Mouse (Mus musculus) large intestine, adult 2 months (tissue): ENCODE measurements around the gene Cd55. TPM values are rescaled to one million over a fixed set of nuclear protein-coding genes. Genes with fewer than 3 reads are reported as not detected.
"Not testable (repeated sequence)": the region's sequence is repeated elsewhere in the genome, so short reads cannot be mapped to it uniquely, and the experiment has no call there.

ENCODE experiments used
- DNase-seq: peaks from one replicate; pipeline ENCODE4 v3.0.0-alpha.2; 2012; ENCODE audit warnings: low read depth, low spot score
- WGBS: fragments of 180-500 bp; shearing (Covaris S2); methylation state at CpG from one replicate; pipeline ENCODE4 v1.1.7; 2018; 5-methylcytosine and 5-hydroxymethylcytosine counted together
- polyA plus RNA-seq: library from polyadenylated mRNA; depleted of rRNA; stranded (reverse); fragments of >200 nt; gene quantifications from 2 replicates; pipeline ENCODE4 v1.2.3, GENCODE M21; 2012; rRNA removed

Gene Cd55
- polyA plus RNA-seq = 12.8 and 22.0 TPM in 2 replicates

GRCm38 (mm10) chr1:130462084-130462861 lies at the start of gene Cd55:
Cd55 (minus strand) TSS chr1:130462744.
- peak; percentile 48 for DNase-seq
- under 1% methylated on average over 45 of the region's 45 CpGs for WGBS

- 43% methylated on average over 3 of the region's 3 CpGs for WGBS
Measured at GRCm38 (mm10) chr1:130511823-130512370, 49.4 kb upstream of the Cd55 start.

GRCm38 (mm10) chr1:130508957-130509350 lies 46.4 kb upstream of the Cd55 start:
- no peak for DNase-seq
- 17% methylated on average over 2 of the region's 2 CpGs for WGBS

More at GRCm38 (mm10) chr1:130511823-130512370, 49.4 kb upstream of the Cd55 start:
- no peak for DNase-seq

- DNase-seq = no peak
- 82% methylated on average over 6 of the region's 6 CpGs for WGBS
Measured at GRCm38 (mm10) chr1:130508030-130508956, 45.7 kb upstream of the Cd55 start.

GRCm38 (mm10) chr1:130507408-130507807 lies 44.9 kb upstream of the Cd55 start:
- no peak for DNase-seq
- WGBS = 60% methylated on average over 2 of the region's 2 CpGs

- WGBS = 65% methylated on average over 2 of the region's 2 CpGs
- DNase-seq = no peak
Measured at GRCm38 (mm10) chr1:130499962-130500361, 37.4 kb upstream of the Cd55 start.

GRCm38 (mm10) chr1:130498331-130498730 lies 35.8 kb upstream of the Cd55 start:
- no peak for DNase-seq

- WGBS = 53% methylated on average over 10 of the region's 10 CpGs
- DNase-seq = no peak
Measured at GRCm38 (mm10) chr1:130486816-130487545, 24.4 kb upstream of the Cd55 start.

- no peak for DNase-seq
- WGBS = 28% methylated on average over 10 of the region's 10 CpGs
Measured at GRCm38 (mm10) chr1:130485828-130486620, 23.5 kb upstream of the Cd55 start.

- 31% methylated on average over 2 of the region's 2 CpGs for WGBS
- no peak for DNase-seq
Measured at GRCm38 (mm10) chr1:130485376-130485775, 22.8 kb upstream of the Cd55 start.

- no peak for DNase-seq
- 75% methylated on average over 6 of the region's 6 CpGs for WGBS
Measured at GRCm38 (mm10) chr1:130474936-130475335, 12.4 kb upstream of the Cd55 start.

- 11% methylated on average over 1 of the region's 1 CpGs for WGBS
- DNase-seq = no peak
Measured at GRCm38 (mm10) chr1:130474226-130474625, 11.7 kb upstream of the Cd55 start.

GRCm38 (mm10) chr1:130470074-130470473 lies 7.5 kb upstream of the Cd55 start:
- 86% methylated on average over 4 of the region's 4 CpGs for WGBS
- no peak for DNase-seq

- DNase-seq = no peak
- 54% methylated on average over 2 of the region's 2 CpGs for WGBS
Measured at GRCm38 (mm10) chr1:130467453-130467852, 4.9 kb upstream of the Cd55 start.

GRCm38 (mm10) chr1:130464173-130464572 lies 1.6 kb upstream of the Cd55 start:
- DNase-seq = no peak

- no peak for DNase-seq
- WGBS = 7% methylated on average over 4 of the region's 4 CpGs
Measured at GRCm38 (mm10) chr1:130462867-130463266, 323 bp upstream of the Cd55 start.

- DNase-seq = no peak
- WGBS = 90% methylated on average over 2 of the region's 2 CpGs
Measured at GRCm38 (mm10) chr1:130455111-130455510, 7.4 kb downstream of the Cd55 start.

- WGBS = 36% methylated on average over 1 of the region's 1 CpGs
- not testable (repeated sequence) for DNase-seq
Measured at GRCm38 (mm10) chr1:130442930-130443329, 19.6 kb downstream of the Cd55 start.

- 76% methylated on average over 4 of the region's 4 CpGs for WGBS
- DNase-seq = no peak
Measured at GRCm38 (mm10) chr1:130430920-130431319, 31.6 kb downstream of the Cd55 start.
